Mouse (Mus musculus): Measurements from ENCODE around the gene Olfr70. TPM values are rescaled to one million over a fixed set of nuclear protein-coding genes. Genes with fewer than 3 reads are reported as not detected.
A peak's percentile ranks its signal among the peaks of the same experiment; 100 is the strongest.

Gene Olfr70
- polyA plus RNA-seq, 1 experiment from 2014 or later: not detected

- Histone ChIP-seq H3K4me1 (replicated peaks; ENCODE audit: control insufficient read depth, insufficient read depth, low read length) (peaks cover 47% of the 10 kb centered on the region), H3K27me3 (replicated peaks; ENCODE audit: control insufficient read depth, insufficient read depth, low read length) (no peaks in the 10 kb centered on the region), H3K9ac (ENCODE audit: low read depth, low read length) (no peak overlapping the region), H3K9me3 (ENCODE audit: control insufficient read depth, low read length) (no peaks in the 10 kb centered on the region), H3K27ac (ENCODE audit: low read depth, low read length) (no peak overlapping the region), H3K36me3 (ENCODE audit: control insufficient read depth, insufficient read depth, low read length) (no peaks in the 10 kb centered on the region), H3K4me2 (peak overlapping the region; percentile 43), H3K4me3 (ENCODE audit: low read depth, low read length) (no peak overlapping the region)
- ATAC-seq (replicated peaks; ENCODE audit: low FRiP score): no peak
- DNase-seq (ENCODE audit: low spot score): no peak
- WGBS: 66% methylated on average over 21 of the region's 21 CpGs
These were observed 30.2 kb upstream of the Olfr70 start for GRCm38 (mm10) chr4:43730750-43731297.

DNA sequence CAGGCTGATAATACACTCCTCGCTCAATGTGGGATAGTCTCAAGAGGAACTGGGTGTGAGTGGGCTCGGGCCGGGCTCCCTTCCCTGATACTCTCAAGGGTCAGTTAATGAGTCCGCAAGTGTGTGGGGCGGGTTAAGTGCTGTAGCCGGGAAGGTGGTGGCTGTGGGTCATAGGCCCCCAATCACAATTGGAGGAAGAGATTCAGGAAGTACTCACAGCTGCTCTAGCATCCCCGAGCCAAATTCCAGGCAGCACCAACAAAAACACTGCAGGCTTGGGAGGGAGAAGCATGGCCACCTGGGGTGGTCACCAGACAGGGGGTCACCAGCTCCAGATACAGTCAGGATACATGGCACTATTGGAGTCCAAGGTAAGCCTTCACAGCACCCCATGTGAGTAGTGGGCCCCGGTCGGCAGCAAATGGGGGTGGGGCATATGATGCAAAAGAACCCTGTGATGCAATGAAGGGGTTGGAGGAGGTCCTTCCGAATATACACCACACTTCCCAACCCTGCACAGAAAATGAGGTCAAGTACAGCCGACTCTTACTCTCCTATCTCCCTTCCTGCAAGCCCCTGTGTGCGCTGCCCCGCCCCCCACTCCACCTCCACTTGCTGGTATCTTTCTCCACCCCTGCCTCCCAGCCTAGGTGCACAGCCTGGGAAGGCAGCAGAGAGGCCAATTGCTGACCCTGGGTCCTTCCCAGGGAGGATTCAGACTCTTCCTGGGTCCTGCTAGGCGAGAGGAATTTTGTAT lies 29.4 kb upstream of the Olfr70 start, which contains the start of gene Spaar:
Gene Spaar (plus strand): TSS at position 241 of the 757 bp plus-strand sequence.
- Histone ChIP-seq H3K36me3 (ENCODE audit: control insufficient read depth, insufficient read depth, low read length) (no peaks in the 10 kb centered on the region), H3K27ac (ENCODE audit: low read depth, low read length) (peak within 1 kb of the TSS; percentile 39), H3K27me3 (replicated peaks; ENCODE audit: control insufficient read depth, insufficient read depth, low read length) (no peaks in the 10 kb centered on the region), H3K4me1 (replicated peaks; ENCODE audit: control insufficient read depth, insufficient read depth, low read length) (peaks cover 47% of the 10 kb centered on the region), H3K4me3 (ENCODE audit: low read depth, low read length) (no peak within 1 kb of the TSS), H3K9ac (ENCODE audit: low read depth, low read length) (no peak within 1 kb of the TSS), H3K4me2 (peak within 1 kb of the TSS; percentile 43), H3K9me3 (ENCODE audit: control insufficient read depth, low read length) (no peaks in the 10 kb centered on the region)
- WGBS: 34% methylated on average over 14 of the region's 14 CpGs
- peak; percentile 73 for ATAC-seq (replicated peaks; ENCODE audit: low FRiP score)
- DNase-seq (ENCODE audit: low spot score): peak; percentile 58

DNA sequence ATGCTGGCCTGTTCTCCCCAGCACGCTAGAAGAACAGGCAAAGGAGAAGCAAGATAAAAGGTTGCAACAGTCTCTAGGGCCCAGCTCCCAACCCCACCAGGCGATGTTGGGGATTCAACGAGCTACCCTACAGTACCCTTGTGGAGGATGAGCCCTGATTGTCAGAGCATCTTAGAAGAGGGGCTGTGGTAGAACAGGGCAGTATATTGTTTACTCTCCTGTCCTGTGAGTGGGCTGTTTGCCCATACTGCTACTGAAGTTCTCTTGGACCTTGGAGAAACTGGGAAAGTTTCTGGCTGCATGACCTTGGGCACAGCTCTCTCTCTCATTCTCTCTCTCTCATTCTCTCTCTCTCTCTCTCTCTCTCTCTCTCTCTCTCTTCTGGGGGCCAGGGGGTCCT lies 28.5 kb upstream of the Olfr70 start:
- WGBS: 45% methylated on average over 3 of the region's 3 CpGs
- Histone ChIP-seq H3K36me3 (ENCODE audit: control insufficient read depth, insufficient read depth, low read length) (no peaks in the 10 kb centered on the region), H3K9me3 (ENCODE audit: control insufficient read depth, low read length) (no peaks in the 10 kb centered on the region), H3K27ac (ENCODE audit: low read depth, low read length) (peak overlapping the region; percentile 39), H3K4me3 (ENCODE audit: low read depth, low read length) (no peak overlapping the region), H3K9ac (ENCODE audit: low read depth, low read length) (no peak overlapping the region), H3K27me3 (replicated peaks; ENCODE audit: control insufficient read depth, insufficient read depth, low read length) (no peaks in the 10 kb centered on the region), H3K4me1 (replicated peaks; ENCODE audit: control insufficient read depth, insufficient read depth, low read length) (peaks cover 47% of the 10 kb centered on the region), H3K4me2 (no peak overlapping the region)
- ATAC-seq (replicated peaks; ENCODE audit: low FRiP score): no peak
- DNase-seq (ENCODE audit: low spot score): no peak

- DNase-seq (ENCODE audit: low spot score) (no peak), ATAC-seq (replicated peaks; ENCODE audit: low FRiP score) (0 out of 2 replicates have a peak, but pooled peaks have one; percentile 3)
- peaks cover 47% of the 10 kb centered on the region for H3K4me1 ChIP-seq (replicated peaks; ENCODE audit: control insufficient read depth, insufficient read depth, low read length)
- H3K9me3 ChIP-seq (ENCODE audit: control insufficient read depth, low read length): no peaks in the 10 kb centered on the region
- H3K27ac ChIP-seq (ENCODE audit: low read depth, low read length): peak overlapping the region; percentile 39
- H3K4me2 ChIP-seq: no peak overlapping the region
- H3K27me3 ChIP-seq (replicated peaks; ENCODE audit: control insufficient read depth, insufficient read depth, low read length): no peaks in the 10 kb centered on the region
- no peaks in the 10 kb centered on the region for H3K36me3 ChIP-seq (ENCODE audit: control insufficient read depth, insufficient read depth, low read length)
- H3K9ac ChIP-seq (ENCODE audit: low read depth, low read length): no peak overlapping the region
- 17% methylated on average over 5 of the region's 5 CpGs for WGBS
- H3K4me3 ChIP-seq (ENCODE audit: low read depth, low read length): no peak overlapping the region
These were observed 28.0 kb upstream of the Olfr70 start for GRCm38 (mm10) chr4:43728576-43728954.

GRCm38 (mm10) chr4:43727718-43728575 lies 27.3 kb upstream of the Olfr70 start:
- Histone ChIP-seq H3K9me3 (ENCODE audit: control insufficient read depth, low read length) (no peaks in the 10 kb centered on the region), H3K27me3 (replicated peaks; ENCODE audit: control insufficient read depth, insufficient read depth, low read length) (no peaks in the 10 kb centered on the region), H3K27ac (ENCODE audit: low read depth, low read length) (peak overlapping the region; percentile 39; the same call in 1 of the 2 replicates), H3K36me3 (ENCODE audit: control insufficient read depth, insufficient read depth, low read length) (no peaks in the 10 kb centered on the region), H3K4me2 (peak overlapping the region; percentile 14; the same call in 1 of the 2 replicates), H3K4me1 (replicated peaks; ENCODE audit: control insufficient read depth, insufficient read depth, low read length) (peaks cover 47% of the 10 kb centered on the region), H3K4me3 (ENCODE audit: low read depth, low read length) (no peak overlapping the region), H3K9ac (ENCODE audit: low read depth, low read length) (no peak overlapping the region)
- ATAC-seq (replicated peaks; ENCODE audit: low FRiP score): peak; percentile 68
- WGBS: 52% methylated on average over 7 of the region's 7 CpGs
- DNase-seq (ENCODE audit: low spot score): no peak

DNA sequence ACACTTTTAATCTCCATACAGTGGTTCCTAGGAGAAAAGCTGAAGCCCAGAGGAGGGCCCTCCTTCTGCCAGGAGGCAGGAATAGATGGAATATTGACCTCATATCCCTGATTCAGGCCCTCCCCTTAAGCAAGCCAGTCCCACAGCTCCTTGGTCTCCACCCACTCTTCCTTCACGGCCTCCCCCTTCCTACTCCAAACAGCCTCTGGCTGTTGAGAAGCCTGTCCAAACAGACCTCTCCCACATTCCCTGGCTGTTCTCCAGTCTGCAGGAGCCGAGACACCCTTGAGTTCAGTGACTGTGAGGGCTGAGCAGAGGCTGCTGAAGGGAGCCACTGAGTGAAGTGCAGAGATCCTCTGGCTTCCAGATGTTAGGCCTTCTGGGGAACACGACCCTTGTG lies 26.4 kb upstream of the Olfr70 start, which contains the start of gene Hrct1:
Gene Hrct1 (plus strand): TSS at position 194 of the 400 bp plus-strand sequence.
- DNase-seq (ENCODE audit: low spot score) (no peak), ATAC-seq (replicated peaks; ENCODE audit: low FRiP score) (no peak)
- Histone ChIP-seq H3K36me3 (ENCODE audit: control insufficient read depth, insufficient read depth, low read length) (no peaks in the 10 kb centered on the region), H3K4me3 (ENCODE audit: low read depth, low read length) (no peak within 1 kb of the TSS), H3K27me3 (replicated peaks; ENCODE audit: control insufficient read depth, insufficient read depth, low read length) (no peaks in the 10 kb centered on the region), H3K27ac (ENCODE audit: low read depth, low read length) (peak within 1 kb of the TSS; percentile 39; the same call in 1 of the 2 replicates), H3K4me2 (peak within 1 kb of the TSS; percentile 14; the same call in 1 of the 2 replicates), H3K9ac (ENCODE audit: low read depth, low read length) (no peak within 1 kb of the TSS), H3K4me1 (replicated peaks; ENCODE audit: control insufficient read depth, insufficient read depth, low read length) (peaks cover 45% of the 10 kb centered on the region), H3K9me3 (ENCODE audit: control insufficient read depth, low read length) (no peaks in the 10 kb centered on the region)
- 40% methylated on average over 3 of the region's 3 CpGs for WGBS

- Histone ChIP-seq H3K9me3 (ENCODE audit: control insufficient read depth, low read length) (no peaks in the 10 kb centered on the region), H3K4me3 (ENCODE audit: low read depth, low read length) (no peak overlapping the region), H3K4me1 (replicated peaks; ENCODE audit: control insufficient read depth, insufficient read depth, low read length) (peaks cover 45% of the 10 kb centered on the region), H3K27ac (ENCODE audit: low read depth, low read length) (no peak overlapping the region), H3K9ac (ENCODE audit: low read depth, low read length) (no peak overlapping the region), H3K27me3 (replicated peaks; ENCODE audit: control insufficient read depth, insufficient read depth, low read length) (no peaks in the 10 kb centered on the region), H3K4me2 (no peak overlapping the region), H3K36me3 (ENCODE audit: control insufficient read depth, insufficient read depth, low read length) (no peaks in the 10 kb centered on the region)
- no peak for ATAC-seq (replicated peaks; ENCODE audit: low FRiP score)
- 35% methylated on average over 12 of the region's 12 CpGs for WGBS
- DNase-seq (ENCODE audit: low spot score): no peak
These were observed 25.8 kb upstream of the Olfr70 start for GRCm38 (mm10) chr4:43726228-43726993.

GRCm38 (mm10) chr4:43724764-43725163 lies 24.2 kb upstream of the Olfr70 start:
- 18% methylated on average over 1 of the region's 1 CpGs for WGBS
- Histone ChIP-seq H3K36me3 (ENCODE audit: control insufficient read depth, insufficient read depth, low read length) (no peaks in the 10 kb centered on the region), H3K4me2 (no peak overlapping the region), H3K9me3 (ENCODE audit: control insufficient read depth, low read length) (no peaks in the 10 kb centered on the region), H3K4me1 (replicated peaks; ENCODE audit: control insufficient read depth, insufficient read depth, low read length) (peaks cover 33% of the 10 kb centered on the region), H3K9ac (ENCODE audit: low read depth, low read length) (no peak overlapping the region), H3K27me3 (replicated peaks; ENCODE audit: control insufficient read depth, insufficient read depth, low read length) (no peaks in the 10 kb centered on the region), H3K4me3 (ENCODE audit: low read depth, low read length) (no peak overlapping the region), H3K27ac (ENCODE audit: low read depth, low read length) (no peak overlapping the region)
- no peak for DNase-seq (ENCODE audit: low spot score)
- ATAC-seq (replicated peaks; ENCODE audit: low FRiP score): no peak
